Mouse (Mus musculus) midbrain, embryonic 14.5 days (tissue): Measurements from ENCODE around the gene Slc2a5. TPM values are rescaled to one million over a fixed set of nuclear protein-coding genes. Genes with fewer than 3 reads are reported as not detected.

Experiments used
- ATAC-seq: fragments of 200-750 bp; cut with Nextera tagmentation; 2 replicates; pipeline ENCODE4 v1.8.0; 2017; ENCODE audit warnings: moderate number of reproducible peaks, moderate library complexity; ENCODE audit not compliant: low FRiP score, low TSS enrichment
- DNase-seq: peaks from one replicate; pipeline ENCODE4 v3.0.0-alpha.2; 2015
- H3K27ac ChIP-seq: fragments of 300-500 bp; sonication (generic); replicated peaks from 2 replicates; pipeline ENCODE4 v1.5.1; 2014; ENCODE audit warnings: mild to moderate bottlenecking, low read depth, low read length, moderate library complexity
- H3K27me3 ChIP-seq: fragments of 300-500 bp; sonication (generic); 2 replicates; pipeline ENCODE4 v1.6.1; 2014; ENCODE audit warnings: low read length, control low read depth, mixed read lengths; ENCODE audit not compliant: control insufficient read depth, insufficient read depth
- H3K36me3 ChIP-seq: fragments of 300-500 bp; sonication (generic); 2 replicates; pipeline ENCODE4 v1.6.1; 2014; ENCODE audit warnings: low read length, control low read depth; ENCODE audit not compliant: control insufficient read depth, insufficient read depth
- H3K4me1 ChIP-seq: fragments of 300-500 bp; sonication (generic); 2 replicates; pipeline ENCODE4 v1.6.1; 2014; ENCODE audit warnings: mild to moderate bottlenecking, antibody characterized with exemption, low read length, control low read depth; ENCODE audit not compliant: control insufficient read depth, insufficient read depth
- H3K4me2 ChIP-seq: fragments of 300-500 bp; sonication (generic); 2 replicates; pipeline ENCODE4 v1.6.1; 2014; ENCODE audit warnings: mild to moderate bottlenecking, low read length, moderate library complexity
- H3K4me3 ChIP-seq: fragments of 300-500 bp; sonication (generic); replicated peaks from 2 replicates; pipeline ENCODE4 v1.5.1; 2014; ENCODE audit warnings: low read depth, low read length
- H3K9ac ChIP-seq: fragments of 300-500 bp; sonication (generic); replicated peaks from 2 replicates; pipeline ENCODE4 v1.6.1; 2014; ENCODE audit warnings: mild to moderate bottlenecking, low read length, moderate library complexity
- H3K9me3 ChIP-seq: fragments of 300-500 bp; sonication (generic); 2 replicates; pipeline ENCODE4 v1.6.1; 2016; ENCODE audit warnings: low read length, control low read depth, mixed read lengths; ENCODE audit not compliant: control insufficient read depth
- WGBS: fragments of 180-500 bp; shearing (Covaris S2); extraction: QIAGEN DNeasy Blood & Tissue Kit; methylation state at CpG from one replicate; pipeline ENCODE4 v1.1.7; 2014; 5-methylcytosine and 5-hydroxymethylcytosine counted together
- polyA plus RNA-seq: library from polyadenylated mRNA; unstranded; fragments of >200 nt; fragmentation: Nextera tagmentation; extraction: Ambion mirVana; gene quantifications from 2 replicates; pipeline ENCODE4 v1.2.1, GENCODE M21; 2014

Slc2a5 gene
- polyA plus RNA-seq, 1 experiment from 2014 or later, result 1.4 TPM

DNA sequence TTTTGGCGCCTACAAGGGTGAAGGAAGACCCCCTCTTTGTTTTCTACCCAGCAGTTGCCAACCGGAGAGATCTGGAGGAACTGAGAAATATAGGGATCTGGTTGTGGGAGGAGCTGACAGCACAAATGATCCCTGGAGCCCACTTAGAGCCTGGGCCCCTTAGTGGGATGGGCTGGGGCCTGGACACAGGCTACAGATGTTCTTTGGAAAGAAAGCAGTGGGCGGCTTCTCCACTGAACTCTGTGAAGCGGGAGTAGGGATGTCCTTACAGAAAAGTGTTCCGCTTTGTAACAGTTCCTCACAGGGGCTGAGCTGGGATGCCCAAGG, 24.7 kb upstream of the Slc2a5 start:
- no peak overlapping the region for H3K9ac ChIP-seq
- 11% methylated on average over 5 of the region's 5 CpGs for WGBS
- H3K27me3 ChIP-seq, result 0 out of 2 replicates have a peak, but pooled peaks cover 9% of the 10 kb centered on the region
- no peaks in the 10 kb centered on the region; the same call in 1 of the 2 replicates for H3K4me1 ChIP-seq
- H3K27ac ChIP-seq, result no peak overlapping the region
- H3K4me3 ChIP-seq, result no peak overlapping the region
- ATAC-seq (no peak), DNase-seq (no peak)
- no peak overlapping the region for H3K4me2 ChIP-seq
- no peaks in the 10 kb centered on the region for H3K9me3 ChIP-seq
- H3K36me3 ChIP-seq, result no peaks in the 10 kb centered on the region

DNA sequence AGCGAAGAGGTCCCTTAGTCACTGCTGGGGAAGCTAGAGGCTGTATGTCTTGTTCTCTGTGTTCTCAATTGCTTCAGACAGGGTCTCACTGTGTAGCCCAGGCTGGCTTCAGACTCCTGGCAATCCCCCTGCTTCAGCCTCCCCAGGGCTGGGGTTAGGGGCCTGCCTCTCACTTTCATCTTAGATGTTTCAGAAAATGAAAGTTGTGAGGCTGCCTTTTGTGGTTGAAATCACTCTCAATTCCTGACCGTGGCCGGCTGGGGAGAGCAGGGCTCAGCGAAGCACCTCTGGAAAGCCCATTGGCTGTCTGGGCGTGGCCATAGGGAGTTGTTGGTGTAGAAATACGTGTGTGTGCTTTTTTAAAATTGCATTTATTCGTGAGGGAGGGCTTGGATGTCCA, 22.8 kb upstream of the Slc2a5 start:
- Histone ChIP-seq H3K9ac (no peak overlapping the region), H3K27me3 (no peaks in the 10 kb centered on the region; the same call in 1 of the 2 replicates), H3K4me2 (no peak overlapping the region), H3K4me1 (no peaks in the 10 kb centered on the region; the same call in 1 of the 2 replicates), H3K36me3 (no peaks in the 10 kb centered on the region), H3K9me3 (no peaks in the 10 kb centered on the region), H3K4me3 (no peak overlapping the region), H3K27ac (no peak overlapping the region)
- ATAC-seq (no peak), DNase-seq (no peak)
- 79% methylated on average over 7 of the region's 7 CpGs for WGBS

GRCm38 (mm10) chr4:150097847-150098246, 21.2 kb upstream of the Slc2a5 start:
- no peak for DNase-seq
- no peaks in the 10 kb centered on the region; the same call in 1 of the 2 replicates for H3K4me1 ChIP-seq
- H3K9me3 ChIP-seq, result no peaks in the 10 kb centered on the region
- WGBS, result 92% methylated on average over 4 of the region's 4 CpGs
- H3K27ac ChIP-seq, result no peak overlapping the region
- no peak overlapping the region for H3K9ac ChIP-seq
- no peaks in the 10 kb centered on the region for H3K36me3 ChIP-seq
- no peak overlapping the region for H3K4me3 ChIP-seq
- H3K4me2 ChIP-seq, result no peak overlapping the region
- ATAC-seq, result no peak
- no peaks in the 10 kb centered on the region; the same call in 1 of the 2 replicates for H3K27me3 ChIP-seq

DNA sequence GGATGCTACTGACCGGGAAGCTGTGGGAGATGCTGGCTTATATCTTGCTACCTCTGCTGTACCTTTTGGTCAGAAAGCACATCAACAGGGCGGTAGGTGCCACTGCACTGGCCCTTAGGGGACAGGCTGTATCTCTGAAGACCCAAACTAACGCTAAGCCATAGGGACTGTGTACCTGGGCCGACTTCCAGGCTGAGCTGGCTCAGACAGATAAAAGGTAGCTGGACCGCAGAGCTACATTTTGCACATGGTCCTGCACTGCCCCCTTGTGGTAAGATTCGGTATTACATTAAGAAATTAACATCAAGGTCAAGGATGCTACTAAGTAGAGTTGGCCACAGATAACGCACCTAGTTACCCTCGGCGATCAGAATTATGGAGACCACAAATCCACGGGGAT, 20.2 kb upstream of the Slc2a5 start:
- no peaks in the 10 kb centered on the region; the same call in 1 of the 2 replicates for H3K27me3 ChIP-seq
- no peaks in the 10 kb centered on the region for H3K9me3 ChIP-seq
- no peaks in the 10 kb centered on the region; the same call in 1 of the 2 replicates for H3K4me1 ChIP-seq
- WGBS, result 19% methylated on average over 10 of the region's 10 CpGs
- no peaks in the 10 kb centered on the region for H3K36me3 ChIP-seq
- no peak overlapping the region for H3K27ac ChIP-seq
- no peak overlapping the region for H3K4me2 ChIP-seq
- H3K4me3 ChIP-seq, result no peak overlapping the region
- H3K9ac ChIP-seq, result no peak overlapping the region
- DNase-seq (peak; percentile 90), ATAC-seq (no peak; the same call in 1 of the 2 replicates)

GRCm38 (mm10) chr4:150102822-150103221, 16.3 kb upstream of the Slc2a5 start:
- no peak overlapping the region for H3K9ac ChIP-seq
- H3K27me3 ChIP-seq, result no peaks in the 10 kb centered on the region; the same call in 1 of the 2 replicates
- 91% methylated on average over 7 of the region's 7 CpGs for WGBS
- no peaks in the 10 kb centered on the region for H3K4me1 ChIP-seq
- ATAC-seq, result no peak
- DNase-seq, result no peak
- no peak overlapping the region for H3K27ac ChIP-seq
- H3K9me3 ChIP-seq, result no peaks in the 10 kb centered on the region
- H3K4me2 ChIP-seq, result no peak overlapping the region
- no peak overlapping the region for H3K4me3 ChIP-seq
- H3K36me3 ChIP-seq, result no peaks in the 10 kb centered on the region

DNA sequence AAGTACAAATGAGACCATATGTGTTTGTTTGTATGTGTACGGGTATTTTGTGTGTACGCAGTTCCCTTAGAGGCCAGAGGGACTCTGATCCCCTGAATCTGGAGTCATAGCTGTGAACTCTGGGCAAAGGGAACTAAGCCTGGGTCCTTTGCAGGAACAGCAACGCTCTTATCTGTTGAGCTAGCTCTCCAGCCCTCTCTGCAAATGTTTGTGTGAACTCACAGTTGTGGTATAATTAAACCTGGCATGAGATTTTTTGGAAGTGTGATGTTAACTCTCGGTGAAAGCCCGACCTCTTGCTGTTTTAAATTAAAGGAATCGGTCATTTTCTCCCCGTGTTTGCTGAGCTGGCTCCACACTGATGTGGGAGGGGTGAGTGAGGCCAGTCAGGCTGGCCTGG, 13.4 kb upstream of the Slc2a5 start:
- H3K27me3 ChIP-seq, result no peaks in the 10 kb centered on the region
- no peak overlapping the region for H3K4me2 ChIP-seq
- H3K4me3 ChIP-seq, result no peak overlapping the region
- H3K9me3 ChIP-seq, result no peaks in the 10 kb centered on the region
- no peaks in the 10 kb centered on the region for H3K4me1 ChIP-seq
- DNase-seq (no peak), ATAC-seq (no peak)
- no peaks in the 10 kb centered on the region for H3K36me3 ChIP-seq
- no peak overlapping the region for H3K9ac ChIP-seq
- H3K27ac ChIP-seq, result no peak overlapping the region
- 72% methylated on average over 7 of the region's 7 CpGs for WGBS

DNA sequence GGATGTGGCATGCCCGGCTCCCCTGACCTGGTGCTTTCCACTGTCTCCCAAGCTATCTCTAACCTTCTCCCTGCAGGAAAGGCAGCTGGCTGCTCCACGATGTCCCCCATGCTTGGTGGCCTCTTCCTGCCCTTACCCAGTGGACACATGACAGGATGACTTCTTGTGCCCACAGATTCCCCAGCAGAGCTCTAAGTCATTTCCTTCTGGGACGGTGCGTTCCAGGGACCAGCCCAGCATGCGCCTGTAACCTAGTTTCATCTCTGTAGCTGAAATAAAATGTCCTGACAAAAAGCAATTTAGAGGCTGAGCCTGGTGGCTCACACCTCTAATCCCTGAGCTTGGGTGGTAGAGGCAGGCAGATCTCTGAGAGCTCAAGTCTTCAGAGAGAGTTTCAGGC, 12.4 kb upstream of the Slc2a5 start:
- no peak for ATAC-seq
- Histone ChIP-seq H3K4me2 (no peak overlapping the region), H3K9me3 (no peaks in the 10 kb centered on the region), H3K4me1 (no peaks in the 10 kb centered on the region), H3K27me3 (no peaks in the 10 kb centered on the region), H3K4me3 (no peak overlapping the region), H3K27ac (no peak overlapping the region), H3K9ac (no peak overlapping the region), H3K36me3 (no peaks in the 10 kb centered on the region)
- WGBS, result 84% methylated on average over 5 of the region's 5 CpGs
- DNase-seq, result no peak

DNA sequence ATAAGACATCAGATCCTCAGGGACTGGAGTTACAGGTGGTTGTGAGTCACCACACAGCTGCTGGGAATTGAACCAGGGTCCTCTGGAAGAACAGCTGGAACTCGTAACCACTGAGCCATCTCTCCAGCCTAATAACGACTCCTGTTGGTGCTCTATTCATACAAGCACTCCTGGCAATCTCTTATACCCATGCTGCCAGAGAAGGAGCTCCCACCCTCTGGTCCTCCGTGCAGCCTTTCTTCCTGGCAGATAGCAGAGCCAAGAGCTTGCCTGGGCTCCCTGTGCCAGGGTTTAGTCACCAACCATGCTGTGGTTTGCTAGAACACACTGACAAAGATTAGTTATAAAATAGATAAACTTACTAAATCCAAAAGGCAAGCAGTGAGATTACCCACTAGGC, 9.4 kb upstream of the Slc2a5 start:
- no peaks in the 10 kb centered on the region for H3K4me1 ChIP-seq
- H3K36me3 ChIP-seq, result no peaks in the 10 kb centered on the region
- H3K4me3 ChIP-seq, result no peak overlapping the region
- DNase-seq, result no peak
- WGBS, result 76% methylated on average over 3 of the region's 3 CpGs
- no peaks in the 10 kb centered on the region for H3K27me3 ChIP-seq
- no peak overlapping the region for H3K27ac ChIP-seq
- no peak for ATAC-seq
- no peaks in the 10 kb centered on the region for H3K9me3 ChIP-seq
- no peak overlapping the region for H3K4me2 ChIP-seq
- no peak overlapping the region for H3K9ac ChIP-seq

DNA sequence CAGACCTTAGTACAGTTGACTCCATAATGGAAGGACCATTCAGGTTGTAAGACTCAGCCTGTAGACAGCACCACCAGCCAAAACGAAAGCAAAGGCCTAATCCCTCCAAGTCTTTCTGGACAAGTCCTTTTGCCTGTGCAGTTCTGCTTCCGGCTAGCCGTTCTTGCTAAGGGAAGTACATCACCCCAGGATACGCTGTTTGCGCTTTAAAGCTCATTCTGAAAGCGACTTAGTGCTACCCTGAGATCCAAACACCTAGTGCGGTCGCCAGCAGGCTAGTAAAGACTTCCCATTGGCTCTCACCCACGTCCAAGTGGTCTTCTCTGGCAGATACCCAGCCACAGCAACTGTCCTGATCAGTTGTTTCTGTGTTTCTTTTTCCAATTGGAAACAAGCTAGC, 8.7 kb upstream of the Slc2a5 start:
- Histone ChIP-seq H3K27me3 (no peaks in the 10 kb centered on the region), H3K27ac (no peak overlapping the region), H3K4me1 (no peaks in the 10 kb centered on the region), H3K9me3 (no peaks in the 10 kb centered on the region), H3K4me3 (no peak overlapping the region), H3K36me3 (no peaks in the 10 kb centered on the region), H3K9ac (no peak overlapping the region), H3K4me2 (no peak overlapping the region)
- DNase-seq (no peak), ATAC-seq (no peak)
- WGBS, result 70% methylated on average over 9 of the region's 9 CpGs
